Mouse (Mus musculus): ENCODE measurements around the gene Sbno2. TPM values are rescaled to one million over a fixed set of nuclear protein-coding genes. Genes with fewer than 3 reads are reported as not detected.

Sbno2 gene
- polyA plus RNA-seq (2012; fragmentation: generic; extraction: Trizol) = 29.4 TPM
- long read RNA-seq, experiment 1, partial matches to known transcripts = 5 of 12 reads
- long read RNA-seq, experiment 1, other reads (novel, unspliced or antisense) = 5 of 12 reads
- long read RNA-seq, experiment 2, transcript Sbno2-203 (15 exons, 2,156 nt) = major isoform, 9 of 125 reads
- long read RNA-seq, experiment 2, partial matches to known transcripts = 62 of 125 reads
- long read RNA-seq, experiment 2, other reads (novel, unspliced or antisense) = 49 of 125 reads

GRCm38 (mm10) chr10:80105460-80105859, at the start of gene Sbno2:
Sbno2 (minus strand) TSS chr10:80105571.
- TF ChIP-seq FOSL1 (IDR thresholded peaks at IDR 0.05; ENCODE audit: insufficient read depth, low read length, poor library complexity, severe bottlenecking) = no peak
- TF ChIP-seq MAX (IDR thresholded peaks at IDR 0.05) = no peak
- TF ChIP-seq USF1 (IDR thresholded peaks at IDR 0.05; ENCODE audit: low read depth) = no peak
- peaks cover 29% of the 10 kb centered on the region for H3K79me3 ChIP-seq (ENCODE audit: low read depth)
- H3K36me3 ChIP-seq (ENCODE audit: control insufficient read depth, insufficient read depth) = no peaks in the 10 kb centered on the region
- H3ac ChIP-seq (ENCODE audit: control insufficient read depth, insufficient read length, low read depth) = no peak within 1 kb of the TSS
- H3K4me3 ChIP-seq (ENCODE audit: insufficient read depth, poor library complexity, severe bottlenecking) = no peak within 1 kb of the TSS
- no peaks in the 10 kb centered on the region for H3K27me3 ChIP-seq (ENCODE audit: control insufficient read depth, insufficient read depth, insufficient read length)
- peaks cover 37% of the 10 kb centered on the region for H3K79me2 ChIP-seq (ENCODE audit: control insufficient read depth, insufficient read depth)

- no peak overlapping the region for H3K4me3 ChIP-seq (ENCODE audit: insufficient read depth, poor library complexity, severe bottlenecking)
- TF ChIP-seq FOSL1 (IDR thresholded peaks at IDR 0.05; ENCODE audit: insufficient read depth, low read length, poor library complexity, severe bottlenecking) (no peak), MYOG (IDR thresholded peaks at IDR 0.05; ENCODE audit: control insufficient read depth, extremely low read depth, insufficient read length) (no peak), MYOD1 (IDR thresholded peaks at IDR 0.05; ENCODE audit: control insufficient read depth, insufficient read length, low read depth) (no peak), CEBPB (IDR thresholded peaks at IDR 0.05; ENCODE audit: low read depth) (no peak), USF1 (IDR thresholded peaks at IDR 0.05; ENCODE audit: low read depth) (no peak), MAX (IDR thresholded peaks at IDR 0.05) (no peak), CTCF (IDR thresholded peaks at IDR 0.05; ENCODE audit: control insufficient read depth, insufficient read depth, insufficient read length) (no peak)
Measured at GRCm38 (mm10) chr10:80154384-80154783, 49.0 kb upstream of the Sbno2 start.

GRCm38 (mm10) chr10:80153713-80154112, 48.3 kb upstream of the Sbno2 start:
- Histone ChIP-seq H3ac (ENCODE audit: control insufficient read depth, insufficient read length, low read depth) (peak overlapping the region; percentile 25), H3K27me3 (ENCODE audit: control insufficient read depth, insufficient read depth, insufficient read length) (no peaks in the 10 kb centered on the region), H3K79me2 (ENCODE audit: control insufficient read depth, insufficient read depth) (peaks cover 88% of the 10 kb centered on the region), H3K79me3 (ENCODE audit: low read depth) (peaks cover 68% of the 10 kb centered on the region), H3K36me3 (ENCODE audit: control insufficient read depth, insufficient read depth) (peaks cover 88% of the 10 kb centered on the region), H3K4me3 (ENCODE audit: insufficient read depth, poor library complexity, severe bottlenecking) (no peak overlapping the region)
- TF ChIP-seq CEBPB (IDR thresholded peaks at IDR 0.05; ENCODE audit: low read depth) (no peak), MYOG (IDR thresholded peaks at IDR 0.05; ENCODE audit: control insufficient read depth, extremely low read depth, insufficient read length) (no peak), FOSL1 (IDR thresholded peaks at IDR 0.05; ENCODE audit: insufficient read depth, low read length, poor library complexity, severe bottlenecking) (no peak), CTCF (IDR thresholded peaks at IDR 0.05; ENCODE audit: control insufficient read depth, insufficient read depth, insufficient read length) (no peak), MYOD1 (IDR thresholded peaks at IDR 0.05; ENCODE audit: control insufficient read depth, insufficient read length, low read depth) (no peak)

More at GRCm38 (mm10) chr10:80154384-80154783, 49.0 kb upstream of the Sbno2 start:
- H3K27me3 ChIP-seq (ENCODE audit: control insufficient read depth, insufficient read depth, insufficient read length) = no peaks in the 10 kb centered on the region
- no peak overlapping the region for H3ac ChIP-seq (ENCODE audit: control insufficient read depth, insufficient read length, low read depth)
- H3K79me2 ChIP-seq (ENCODE audit: control insufficient read depth, insufficient read depth) = peaks cover 82% of the 10 kb centered on the region
- H3K79me3 ChIP-seq (ENCODE audit: low read depth) = peaks cover 68% of the 10 kb centered on the region
- peaks cover 89% of the 10 kb centered on the region for H3K36me3 ChIP-seq (ENCODE audit: control insufficient read depth, insufficient read depth)

- no peak for TF ChIP-seq MYOG (IDR thresholded peaks at IDR 0.05; ENCODE audit: control insufficient read depth, extremely low read depth, insufficient read length)
- TF ChIP-seq MYOD1 (IDR thresholded peaks at IDR 0.05; ENCODE audit: control insufficient read depth, insufficient read length, low read depth) = no peak
- TF ChIP-seq CTCF (IDR thresholded peaks at IDR 0.05; ENCODE audit: control insufficient read depth, insufficient read depth, insufficient read length) = no peak
- TF ChIP-seq CEBPB (IDR thresholded peaks at IDR 0.05; ENCODE audit: low read depth) = no peak
- no peak for TF ChIP-seq FOSL1 (IDR thresholded peaks at IDR 0.05; ENCODE audit: insufficient read depth, low read length, poor library complexity, severe bottlenecking)
- TF ChIP-seq MAX (IDR thresholded peaks at IDR 0.05) = no peak
- no peak for TF ChIP-seq USF1 (IDR thresholded peaks at IDR 0.05; ENCODE audit: low read depth)
- H3K4me3 ChIP-seq (ENCODE audit: insufficient read depth, poor library complexity, severe bottlenecking) = peak overlapping the region; percentile 93
- H3ac ChIP-seq (ENCODE audit: control insufficient read depth, insufficient read length, low read depth) = peak overlapping the region; percentile 98
Measured at GRCm38 (mm10) chr10:80152873-80153260, 47.5 kb upstream of the Sbno2 start.

GRCm38 (mm10) chr10:80152071-80152872, 46.9 kb upstream of the Sbno2 start:
- Histone ChIP-seq H3K4me3 (ENCODE audit: insufficient read depth, poor library complexity, severe bottlenecking) (peak overlapping the region; percentile 93), H3ac (ENCODE audit: control insufficient read depth, insufficient read length, low read depth) (peak overlapping the region; percentile 98), H3K27me3 (ENCODE audit: control insufficient read depth, insufficient read depth, insufficient read length) (no peaks in the 10 kb centered on the region), H3K36me3 (ENCODE audit: control insufficient read depth, insufficient read depth) (peaks cover 76% of the 10 kb centered on the region), H3K79me2 (ENCODE audit: control insufficient read depth, insufficient read depth) (peaks cover 88% of the 10 kb centered on the region), H3K79me3 (ENCODE audit: low read depth) (peaks cover 68% of the 10 kb centered on the region)
- TF ChIP-seq FOSL1 (IDR thresholded peaks at IDR 0.05; ENCODE audit: insufficient read depth, low read length, poor library complexity, severe bottlenecking) = no peak
- no peak for TF ChIP-seq MYOD1 (IDR thresholded peaks at IDR 0.05; ENCODE audit: control insufficient read depth, insufficient read length, low read depth)
- TF ChIP-seq MYOG (IDR thresholded peaks at IDR 0.05; ENCODE audit: control insufficient read depth, extremely low read depth, insufficient read length) = no peak
- no peak for TF ChIP-seq MAX (IDR thresholded peaks at IDR 0.05)
- no peak for TF ChIP-seq USF1 (IDR thresholded peaks at IDR 0.05; ENCODE audit: low read depth)
- no peak for TF ChIP-seq CTCF (IDR thresholded peaks at IDR 0.05; ENCODE audit: control insufficient read depth, insufficient read depth, insufficient read length)
- no peak for TF ChIP-seq CEBPB (IDR thresholded peaks at IDR 0.05; ENCODE audit: low read depth)

More at GRCm38 (mm10) chr10:80152873-80153260, 47.5 kb upstream of the Sbno2 start:
- Histone ChIP-seq H3K79me2 (ENCODE audit: control insufficient read depth, insufficient read depth) (peaks cover 91% of the 10 kb centered on the region), H3K36me3 (ENCODE audit: control insufficient read depth, insufficient read depth) (peaks cover 81% of the 10 kb centered on the region), H3K27me3 (ENCODE audit: control insufficient read depth, insufficient read depth, insufficient read length) (no peaks in the 10 kb centered on the region), H3K79me3 (ENCODE audit: low read depth) (peaks cover 68% of the 10 kb centered on the region)
